Mouse (Mus musculus) heart, postnatal 10 days (tissue): ENCODE measurements around the gene Ankrd7. TPM values are rescaled to one million over a fixed set of nuclear protein-coding genes. Genes with fewer than 3 reads are reported as not detected.
"Not testable (repeated sequence)": the region's sequence is repeated elsewhere in the genome, so short reads cannot be mapped to it uniquely, and the experiment has no call there.

ENCODE experiments used
- DNase-seq, 2 experiments: peaks; one replicate each; pipeline ENCODE4 v3.0.0; 2021
- intact Hi-C: fragments of 180-260 bp; cut with DNase I; formaldehyde crosslinking; loops from one replicate; pipeline ENCODE4 v1.15.1; 2025
- total RNA-seq, 2 experiments: library from RNA; stranded (reverse); gene quantifications; 2 replicates each; pipeline ENCODE4 v1.2.3; 2021

The Ankrd7 gene
- total RNA-seq: not detected

DNA sequence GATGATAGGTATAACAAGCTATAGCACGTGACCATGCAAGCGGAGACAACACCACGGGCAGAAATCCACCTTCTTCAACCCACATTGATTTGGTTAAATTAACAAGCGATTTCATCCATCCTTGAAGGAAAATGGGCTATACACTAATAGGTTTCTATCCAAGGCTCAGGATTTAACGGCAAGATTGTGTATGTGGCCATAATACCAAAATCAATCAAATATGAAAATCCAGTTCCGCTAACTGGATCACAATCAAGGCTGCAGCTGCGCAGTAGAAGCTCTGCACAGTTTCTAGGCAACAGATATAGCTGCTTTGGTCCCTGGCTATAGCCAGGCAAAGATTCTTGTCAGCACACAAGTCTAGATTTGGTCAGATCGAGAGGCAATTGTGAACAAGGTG is at the start of gene Ankrd7:
Gene Ankrd7 (plus strand): TSS at position 301 of the 400 bp plus-strand sequence.
- DNase-seq: no peak

DNA sequence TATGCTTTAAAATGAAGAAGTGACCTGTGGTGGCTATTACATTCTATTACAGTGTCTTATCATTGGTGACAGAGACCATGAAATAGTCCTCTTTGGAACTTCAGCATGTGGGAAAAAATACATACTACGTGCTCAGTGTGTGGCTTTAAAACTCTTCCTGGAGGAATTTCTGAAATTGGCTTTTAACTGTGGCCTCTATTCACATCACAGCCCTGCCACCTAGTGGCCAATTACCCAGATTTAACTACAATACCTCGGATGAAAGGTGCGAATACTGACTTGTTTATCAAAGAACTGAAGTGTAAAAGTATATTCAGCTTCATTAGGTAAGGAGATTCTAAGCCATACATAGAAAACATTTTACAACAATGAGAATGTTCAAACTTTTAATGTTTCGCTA is 46.8 kb upstream of the Ankrd7 start:
- DNase-seq: peak; percentile 44 to 66
- intact Hi-C loops: loop anchor here (1.0 kb wide), 1 partner anchor 418 kb away; no protein-coding TSS in a partner anchor

More for the DNA sequence above, at the start of gene Ankrd7:
- intact Hi-C loops: no loop called here

DNA sequence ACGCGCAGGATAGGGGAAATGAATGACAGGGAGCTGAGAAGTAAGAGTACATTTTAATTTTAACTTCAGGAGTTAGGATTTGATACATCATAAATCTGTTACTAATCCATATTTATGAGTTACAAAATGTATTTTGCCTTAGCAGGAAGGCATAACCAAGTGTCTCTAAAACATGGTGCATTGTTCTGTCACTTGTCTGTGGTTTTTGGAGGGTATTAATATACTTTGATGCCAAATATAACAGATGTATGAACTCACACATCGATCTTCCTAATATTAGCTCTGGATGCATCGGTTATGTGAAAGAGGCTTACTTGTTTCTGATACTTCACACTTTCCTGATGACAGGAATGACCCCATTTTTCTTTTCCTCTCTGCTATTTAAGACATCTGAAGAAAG is 45.9 kb upstream of the Ankrd7 start:
- intact Hi-C loops: loop anchor here (2.0 kb wide), 1 partner anchor 733 kb away; no protein-coding TSS in a partner anchor
- no peak for DNase-seq

DNA sequence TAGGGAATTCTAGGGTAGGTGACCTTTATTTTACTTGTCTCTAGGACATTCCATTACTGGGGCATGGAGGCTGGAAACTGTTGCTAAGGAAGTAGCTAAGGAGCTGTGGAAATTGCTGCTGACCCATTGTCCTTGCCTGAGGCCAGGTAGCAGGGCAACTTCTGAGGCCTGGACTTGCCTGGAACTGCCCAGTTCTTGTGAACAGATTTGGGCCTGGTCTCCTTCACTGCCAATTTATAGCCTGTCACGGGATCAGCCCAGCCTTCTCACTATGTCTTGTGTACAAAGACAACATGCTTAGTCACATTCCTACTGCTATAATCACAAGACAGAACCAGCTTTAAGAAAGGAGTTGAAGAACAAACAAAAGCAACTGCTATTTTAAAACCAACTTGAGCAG is 43.3 kb upstream of the Ankrd7 start:
- DNase-seq: no peak
- intact Hi-C loops: no loop called here

DNA sequence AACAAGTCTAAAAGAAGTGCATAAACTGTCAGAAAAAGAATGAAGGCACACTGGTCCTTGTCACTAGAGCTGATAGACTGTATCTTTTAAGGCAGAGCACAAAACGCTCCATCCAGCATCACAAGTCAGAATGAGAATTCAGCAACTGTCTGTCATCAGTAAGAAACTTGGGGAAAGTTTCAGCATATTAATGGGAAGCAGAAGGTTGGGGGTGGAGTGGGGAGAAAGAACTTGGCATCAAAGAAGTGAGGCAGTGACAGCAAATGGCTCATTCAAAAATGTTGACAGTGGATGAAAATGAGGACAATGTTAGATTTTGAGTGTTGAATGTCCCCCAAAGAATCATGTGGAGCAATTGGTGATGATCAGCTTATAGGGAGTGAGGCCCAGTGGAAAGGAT is 33.2 kb upstream of the Ankrd7 start:
- DNase-seq: no peak
- intact Hi-C loops: no loop called here

DNA sequence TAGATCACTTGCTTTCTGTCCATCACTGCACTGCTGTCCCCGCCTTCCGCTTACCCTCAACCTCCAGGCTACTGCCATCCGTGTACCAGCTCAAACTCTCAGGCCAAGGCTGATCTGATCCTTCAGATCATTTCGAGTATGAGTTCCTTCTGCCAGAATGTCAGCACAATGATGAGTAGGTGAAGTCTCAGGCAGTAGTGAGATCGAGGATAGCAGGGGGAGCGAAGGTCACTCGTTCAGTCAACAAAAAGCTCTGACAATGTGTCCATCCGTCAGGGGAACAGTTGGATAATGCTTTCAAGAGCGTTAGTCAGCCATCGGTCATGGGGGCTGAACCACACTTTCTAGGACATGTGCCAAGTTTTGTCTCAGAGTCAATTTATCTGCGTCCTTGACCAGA is 21.6 kb upstream of the Ankrd7 start:
- intact Hi-C loops, DNase-seq: not testable (repeated sequence)

DNA sequence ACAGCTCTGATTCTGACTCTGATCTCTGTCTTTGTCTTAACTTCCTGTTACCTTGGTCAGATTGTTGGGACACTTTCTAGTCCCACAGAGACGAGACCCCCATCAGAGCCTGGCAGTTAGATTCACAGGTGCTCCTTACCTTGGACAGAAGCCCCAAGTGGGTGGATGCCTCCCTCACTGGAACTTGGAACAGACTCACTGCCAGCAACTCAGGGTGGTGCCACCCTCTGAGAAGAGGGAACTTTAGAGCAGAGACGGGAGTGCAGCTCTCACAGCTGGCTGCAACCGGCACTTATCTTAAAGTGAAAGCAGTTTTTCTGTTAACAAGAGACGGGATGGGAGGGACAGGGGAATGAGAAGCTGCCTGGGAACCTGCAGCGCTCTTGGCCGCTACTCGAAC is 20.5 kb upstream of the Ankrd7 start:
- intact Hi-C loops: not testable (repeated sequence)
- DNase-seq: peak; percentile 8 to 20

DNA sequence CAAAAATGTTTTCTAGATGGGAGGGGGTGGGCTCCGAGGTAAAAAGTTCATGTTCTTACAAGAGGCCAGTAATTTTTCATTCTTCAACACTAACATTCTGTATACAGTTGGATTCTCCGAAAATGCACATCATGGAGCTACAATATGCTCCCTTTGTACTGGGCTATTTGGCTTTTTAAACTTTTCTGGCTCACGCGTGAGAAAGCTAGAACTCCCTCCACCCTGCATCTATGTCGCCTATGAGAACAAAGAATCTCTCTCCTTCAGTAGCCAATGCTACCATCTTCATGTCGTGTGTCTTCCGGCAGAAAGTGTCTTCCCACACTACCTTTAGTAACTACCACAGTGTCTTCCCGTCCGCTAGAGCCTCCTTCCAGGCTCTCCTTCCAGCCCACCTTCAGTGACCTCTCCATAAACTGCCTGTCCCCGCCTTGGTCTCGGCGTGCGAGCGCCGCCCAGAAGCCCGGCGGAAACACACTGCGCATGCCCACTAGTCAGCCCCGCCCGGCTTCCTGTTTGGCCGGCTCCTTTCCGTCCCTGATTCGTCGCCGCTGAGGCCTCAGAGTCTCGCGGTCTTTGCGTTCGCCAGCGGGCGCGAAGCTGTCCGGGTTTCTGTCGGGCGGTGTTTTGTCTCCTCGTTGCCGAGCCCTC is 17.9 kb upstream of the Ankrd7 start, which contains the start of gene Lsm8:
Gene Lsm8 (plus strand): TSS at position 529 of the 651 bp plus-strand sequence.
- intact Hi-C loops: no loop called here
- DNase-seq: peak; percentile 98

DNA sequence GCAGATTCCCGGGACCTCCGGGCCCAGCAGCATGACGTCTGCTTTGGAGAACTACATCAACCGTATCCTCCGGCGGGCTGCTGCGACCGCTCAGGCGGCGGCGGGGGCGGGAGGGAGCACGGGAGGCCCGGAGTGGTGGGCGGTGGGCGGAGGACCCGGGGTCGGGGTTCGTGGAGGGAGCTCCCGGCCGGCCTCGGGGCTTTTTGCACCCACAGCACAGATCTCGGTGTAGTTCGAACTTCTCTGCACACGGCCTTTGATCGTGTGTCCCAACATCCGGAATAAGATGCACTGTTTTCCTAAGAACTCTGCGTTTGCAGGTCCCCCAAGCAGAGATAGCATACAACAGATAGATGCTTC is 17.4 kb upstream of the Ankrd7 start:
- intact Hi-C loops: no loop called here
- no peak for DNase-seq

DNA sequence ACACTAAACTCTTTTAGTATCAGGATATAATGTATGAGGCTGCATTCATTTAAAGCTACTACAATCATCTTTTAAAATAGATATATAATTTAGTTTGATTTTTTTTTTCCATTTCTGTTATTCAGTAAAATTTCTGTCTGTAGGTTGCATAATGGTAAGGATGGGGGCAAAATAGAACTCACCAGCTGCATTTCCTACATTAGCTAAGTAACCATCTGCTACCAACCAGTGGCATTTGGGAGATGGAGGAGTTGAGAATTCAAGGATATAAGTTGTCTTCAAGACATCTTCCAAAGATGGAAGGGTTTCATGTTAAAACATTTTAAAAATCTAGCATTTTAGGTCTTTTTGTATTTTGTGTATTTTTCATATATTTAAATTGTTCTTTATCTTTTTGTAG is 10.8 kb upstream of the Ankrd7 start:
- no peak for DNase-seq
- intact Hi-C loops: no loop called here

DNA sequence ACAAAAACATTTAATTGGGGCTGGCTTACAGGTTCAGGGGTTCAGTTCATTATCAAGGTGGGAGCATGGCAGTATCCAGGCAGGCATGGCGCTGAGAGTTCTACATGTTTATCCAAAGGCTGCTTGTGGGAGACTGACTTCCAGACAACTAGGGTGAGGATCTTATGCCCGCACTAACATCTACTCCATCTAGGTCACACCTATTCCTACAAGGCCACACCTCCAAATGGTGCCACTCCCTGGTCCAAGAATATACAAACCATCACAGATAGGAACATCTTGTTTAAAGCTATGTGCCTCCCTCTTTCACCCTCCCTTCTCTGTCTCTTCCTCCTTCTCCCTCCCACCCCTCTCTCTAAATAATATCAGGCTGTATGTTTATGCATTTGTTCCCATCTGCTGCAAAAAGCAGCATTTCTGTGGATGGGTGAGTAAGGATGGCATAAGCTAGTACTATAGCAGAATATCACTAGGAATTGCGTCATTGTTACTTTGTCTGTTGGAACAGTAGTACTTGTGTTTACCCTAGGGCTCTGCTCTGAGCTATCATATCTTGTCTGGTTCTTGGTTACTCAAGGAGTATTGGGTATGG is 9.5 kb upstream of the Ankrd7 start:
- DNase-seq: no peak
- intact Hi-C loops: no loop called here

DNA sequence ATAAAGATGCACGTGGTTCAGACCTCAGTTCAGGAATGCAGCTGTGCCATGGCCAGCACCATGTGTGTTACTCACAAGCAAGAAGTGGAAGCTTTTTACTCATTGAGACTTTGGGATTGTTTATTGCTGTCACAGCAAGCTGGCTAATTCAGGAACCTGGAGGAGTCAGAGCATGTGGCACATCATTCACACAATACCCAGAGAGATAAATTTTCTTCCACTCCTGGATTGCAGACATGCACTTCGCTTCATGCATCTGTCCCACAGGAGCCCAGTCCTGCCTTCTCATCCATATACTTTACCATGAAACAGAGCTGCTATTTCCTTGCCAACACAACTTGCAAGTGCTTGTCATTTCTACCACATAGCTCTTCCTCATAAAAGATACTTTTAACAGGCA is 22.9 kb downstream of the Ankrd7 start:
- intact Hi-C loops: no loop called here
- DNase-seq: no peak

DNA sequence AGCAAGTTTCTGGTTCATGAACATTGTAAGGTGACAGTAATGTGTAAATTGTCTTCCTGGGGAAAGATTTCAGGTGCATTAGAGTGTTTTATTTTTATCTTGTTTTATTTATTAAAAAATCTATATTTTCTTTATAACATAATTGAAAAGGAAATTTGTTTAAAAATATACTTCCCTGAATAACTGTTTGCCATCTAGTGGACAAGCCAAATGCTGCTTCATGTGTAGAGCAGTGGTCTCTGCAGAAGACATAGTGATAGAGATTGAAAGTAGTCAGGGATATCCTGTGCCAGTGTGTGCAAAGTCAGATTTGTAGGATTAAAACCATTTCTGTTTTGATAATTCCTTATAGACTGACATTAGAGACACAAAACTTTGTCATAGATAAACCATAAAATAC is 28.0 kb downstream of the Ankrd7 start:
- DNase-seq: no peak
- intact Hi-C loops: no loop called here

DNA sequence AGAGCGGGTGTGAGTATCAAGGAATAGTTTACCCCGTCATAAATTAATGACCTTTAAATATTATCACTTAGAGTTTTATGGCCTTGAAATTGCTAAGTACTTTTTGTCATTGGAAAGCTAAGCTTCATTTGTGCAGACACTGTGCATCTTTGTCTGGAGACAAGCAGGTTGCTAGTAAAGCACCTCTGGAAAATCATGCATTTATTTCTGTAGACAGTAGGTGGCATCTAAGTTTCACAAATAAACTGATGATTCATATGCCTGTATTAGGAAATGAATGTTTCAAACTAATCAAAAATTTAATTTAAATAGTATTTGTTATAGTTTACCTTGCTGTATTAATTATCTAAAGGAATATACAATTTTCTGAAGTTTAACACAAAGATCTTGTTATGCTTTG is 41.1 kb downstream of the Ankrd7 start:
- intact Hi-C loops: no loop called here
- no peak for DNase-seq

DNA sequence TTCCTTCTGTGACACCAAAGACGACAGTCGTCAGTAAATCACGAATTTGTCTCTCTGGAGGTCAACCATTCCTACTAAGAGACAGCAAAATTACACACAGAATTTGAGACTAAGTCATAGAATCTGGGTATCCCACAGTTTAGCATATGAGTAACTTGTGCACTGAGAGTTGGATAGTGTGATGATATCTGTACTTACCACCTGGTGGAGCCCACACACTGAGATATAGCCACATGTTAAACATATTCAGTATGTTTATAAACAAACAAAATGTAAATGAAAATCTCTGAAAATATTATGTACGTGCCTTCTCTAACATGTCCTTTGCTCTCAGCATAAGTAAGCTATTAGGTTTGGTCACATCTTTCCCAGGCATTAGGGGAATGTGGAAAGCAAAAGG is 47.1 kb downstream of the Ankrd7 start:
- intact Hi-C loops: no loop called here

DNA sequence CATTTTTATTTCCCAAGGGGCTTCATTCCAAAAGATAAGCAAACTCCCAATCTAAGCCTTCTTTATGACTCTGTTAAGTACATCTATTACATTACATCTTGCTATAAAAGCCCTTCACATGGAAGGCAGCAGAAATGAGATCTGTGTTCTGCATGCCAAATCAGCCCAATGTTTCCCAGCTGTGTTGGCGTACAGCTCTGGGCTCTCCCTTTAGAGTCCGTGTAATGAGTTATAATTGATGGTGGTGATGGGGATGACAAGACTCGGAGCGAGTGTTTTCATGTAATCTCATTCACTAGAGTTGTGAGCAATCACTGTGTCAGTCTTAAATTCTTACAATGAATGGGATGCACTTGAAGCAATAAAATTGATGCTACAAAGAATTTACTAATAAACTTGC is 49.9 kb downstream of the Ankrd7 start:
- no peak for DNase-seq
- intact Hi-C loops: no loop called here

More for the DNA sequence above, 47.1 kb downstream of the Ankrd7 start:
- no peak for DNase-seq

DNA sequence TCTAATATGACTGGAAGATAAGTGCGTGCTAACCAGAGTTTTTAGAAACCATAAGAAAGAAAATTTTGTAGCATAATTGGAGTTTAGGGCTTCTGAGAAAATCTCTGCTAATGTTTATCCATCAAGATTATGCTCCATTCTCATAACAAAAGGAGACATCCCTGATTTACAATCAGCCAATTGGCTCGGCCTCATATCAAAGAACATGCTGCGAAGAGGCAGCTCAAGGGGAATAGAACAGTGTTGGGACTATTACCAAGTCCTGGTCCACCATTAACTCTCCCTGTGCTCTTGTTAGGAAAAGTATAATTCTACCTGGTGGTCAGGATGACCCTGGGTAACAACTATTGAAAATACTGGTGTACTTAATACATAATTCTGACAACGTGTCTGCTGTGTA is 50.4 kb downstream of the Ankrd7 start:
- no peak for DNase-seq
- intact Hi-C loops: no loop called here

Other genes starting within 250 kb of the Ankrd7 start
- gene Lsm8, start 17.7 kb upstream of the Ankrd7 start, total RNA-seq: 10 to 100 TPM; 31.9 to 35.5 TPM